Mouse (Mus musculus): ENCODE measurements around the gene Necap2.

Gene Necap2

GRCm38 (mm10) chr4:141073661-141074060 is 4.5 kb downstream of the Necap2 start:
- no peak for DNase-seq (ENCODE audit: low spot score)

- no peak for DNase-seq (ENCODE audit: low spot score)
Observed at GRCm38 (mm10) chr4:141072502-141072901, 5.7 kb downstream of the Necap2 start.

- no peak for DNase-seq (ENCODE audit: low spot score)
Observed at GRCm38 (mm10) chr4:141069731-141070130, 8.4 kb downstream of the Necap2 start.

- DNase-seq (ENCODE audit: low spot score), result no peak
Observed at GRCm38 (mm10) chr4:141068655-141069054, 9.5 kb downstream of the Necap2 start.

GRCm38 (mm10) chr4:141067516-141068046 is 10.6 kb downstream of the Necap2 start:
- DNase-seq (ENCODE audit: low spot score), result no peak

GRCm38 (mm10) chr4:141066709-141067515 is 11.2 kb downstream of the Necap2 start:
- DNase-seq (ENCODE audit: low spot score), result no peak

GRCm38 (mm10) chr4:141065123-141065522 is 13.0 kb downstream of the Necap2 start:
- DNase-seq (ENCODE audit: low spot score), result peak; percentile 47

- no peak for DNase-seq (ENCODE audit: low spot score)
Observed at GRCm38 (mm10) chr4:141064104-141064659, 14.0 kb downstream of the Necap2 start.

- DNase-seq (ENCODE audit: low spot score), result peak; percentile 95
Observed at GRCm38 (mm10) chr4:141060426-141061301, 17.5 kb downstream of the Necap2 start, which contains the start of gene Crocc. TSS of gene Crocc (minus strand) at chr4:141060550.

- DNase-seq (ENCODE audit: low spot score), result no peak
Observed at GRCm38 (mm10) chr4:141059616-141060425, 18.3 kb downstream of the Necap2 start.

- no peak for DNase-seq (ENCODE audit: low spot score)
Observed at GRCm38 (mm10) chr4:141058835-141059234, 19.3 kb downstream of the Necap2 start.

GRCm38 (mm10) chr4:141056970-141057369 is 21.2 kb downstream of the Necap2 start:
- DNase-seq (ENCODE audit: low spot score), result no peak

GRCm38 (mm10) chr4:141053568-141054161 is 24.5 kb downstream of the Necap2 start:
- peak; percentile 51 for DNase-seq (ENCODE audit: low spot score)

- no peak for DNase-seq (ENCODE audit: low spot score)
Observed at GRCm38 (mm10) chr4:141053138-141053537, 25.0 kb downstream of the Necap2 start.

- no peak for DNase-seq (ENCODE audit: low spot score)
Observed at GRCm38 (mm10) chr4:141052442-141052841, 25.7 kb downstream of the Necap2 start.

GRCm38 (mm10) chr4:141049476-141049835 is 28.7 kb downstream of the Necap2 start:
- no peak for DNase-seq (ENCODE audit: low spot score)

GRCm38 (mm10) chr4:141048810-141049475 is 29.2 kb downstream of the Necap2 start:
- no peak for DNase-seq (ENCODE audit: low spot score)

- DNase-seq (ENCODE audit: low spot score), result no peak
Observed at GRCm38 (mm10) chr4:141044816-141045215, 33.3 kb downstream of the Necap2 start.

GRCm38 (mm10) chr4:141041117-141041516 is 37.0 kb downstream of the Necap2 start:
- DNase-seq (ENCODE audit: low spot score), result no peak
